Mouse (Mus musculus) lung, adult 2 months (tissue): ENCODE measurements around the gene E330021D16Rik. TPM values are rescaled to one million over a fixed set of nuclear protein-coding genes. Genes with fewer than 3 reads are reported as not detected.

Experiments
- DNase-seq: peaks from one replicate; pipeline ENCODE4 v3.0.0; 2022
- H3K4me1 ChIP-seq: fragments of 200-500 bp; 2 replicates; pipeline ENCODE4 v1.6.1; 2011; ENCODE audit warnings: low read length; ENCODE audit not compliant: control insufficient read depth, insufficient read depth
- H3K4me3 ChIP-seq: fragments of 200-500 bp; replicated peaks from 2 replicates; pipeline ENCODE3; 2011; ENCODE audit warnings: low read depth, mild to moderate bottlenecking, control low read depth, low read length; ENCODE audit errors: extremely low read depth
- CTCF ChIP-seq: fragments of 200-500 bp; IDR thresholded peaks from 2 replicates; pipeline ENCODE4 v1.5.1; 2011; ENCODE audit warnings: mild to moderate bottlenecking, low read length, control low read depth; ENCODE audit not compliant: insufficient read depth
- POLR2A ChIP-seq: fragments of 200-500 bp; IDR thresholded peaks from 2 replicates; pipeline ENCODE4 v1.6.1; 2011; ENCODE audit warnings: low read depth, mild to moderate bottlenecking, control low read depth, low read length, borderline replicate concordance; ENCODE audit errors: extremely low read depth
- WGBS: fragments of 180-500 bp; shearing (Covaris S2); methylation state at CpG from one replicate; pipeline ENCODE4 v1.1.7; 2018; 5-methylcytosine and 5-hydroxymethylcytosine counted together
- polyA plus RNA-seq: library from polyadenylated mRNA; depleted of rRNA; stranded (reverse); fragments of >200 nt; gene quantifications from 2 replicates; pipeline ENCODE4 v1.2.3, GENCODE M21; 2012; rRNA removed

E330021D16Rik gene
- polyA plus RNA-seq = 0.11 TPM in 1 of 2 replicates, not detected in the other

- Histone ChIP-seq H3K4me3 (no peak within 1 kb of the TSS), H3K4me1 (no peaks in the 10 kb centered on the region; the same call in 1 of the 2 replicates)
- TF ChIP-seq POLR2A = no peak
- no peak for TF ChIP-seq CTCF
- 76% methylated on average over 9 of the region's 9 CpGs for WGBS
- DNase-seq = no peak
Observed at GRCm38 (mm10) chr6:136415133-136415775, at the start of gene E330021D16Rik. Gene E330021D16Rik, minus strand, starts transcription at chr6:136415569.

GRCm38 (mm10) chr6:136465021-136465420 is 49.7 kb upstream of the E330021D16Rik start:
- TF ChIP-seq POLR2A = no peak
- no peak for TF ChIP-seq CTCF
- 36% methylated on average over 8 of the region's 8 CpGs for WGBS
- no peak overlapping the region for H3K4me3 ChIP-seq
- peak; percentile 38 for DNase-seq
- peaks cover 32% of the 10 kb centered on the region for H3K4me1 ChIP-seq

GRCm38 (mm10) chr6:136464121-136464621 is 48.8 kb upstream of the E330021D16Rik start:
- peak; percentile 28 for DNase-seq
- 22% methylated on average over 12 of the region's 12 CpGs for WGBS
- TF ChIP-seq CTCF (no peak), POLR2A (0 out of 2 replicates have a peak, but pooled peaks have one; percentile 16)
- H3K4me3 ChIP-seq = no peak overlapping the region
- H3K4me1 ChIP-seq = peaks cover 23% of the 10 kb centered on the region

GRCm38 (mm10) chr6:136463491-136463890 is 48.1 kb upstream of the E330021D16Rik start:
- H3K4me1 ChIP-seq = peaks cover 20% of the 10 kb centered on the region
- WGBS = 47% methylated on average over 9 of the region's 9 CpGs
- no peak overlapping the region for H3K4me3 ChIP-seq
- DNase-seq = no peak
- TF ChIP-seq CTCF (no peak), POLR2A (no peak)

GRCm38 (mm10) chr6:136459156-136459555 is 43.8 kb upstream of the E330021D16Rik start:
- 82% methylated on average over 7 of the region's 7 CpGs for WGBS
- H3K4me1 ChIP-seq = peaks cover 6% of the 10 kb centered on the region; the same call in 1 of the 2 replicates
- H3K4me3 ChIP-seq = no peak overlapping the region
- DNase-seq = no peak
- TF ChIP-seq CTCF (no peak), POLR2A (no peak)

GRCm38 (mm10) chr6:136456302-136456701 is 40.9 kb upstream of the E330021D16Rik start:
- DNase-seq = no peak
- TF ChIP-seq POLR2A (no peak), CTCF (no peak)
- WGBS = 97% methylated on average over 1 of the region's 1 CpGs
- peaks cover 3% of the 10 kb centered on the region; the same call in 1 of the 2 replicates for H3K4me1 ChIP-seq
- no peak overlapping the region for H3K4me3 ChIP-seq

- WGBS = 46% methylated on average over 3 of the region's 3 CpGs
- peak; percentile 41 for DNase-seq
- H3K4me1 ChIP-seq = peaks cover 3% of the 10 kb centered on the region; the same call in 1 of the 2 replicates
- no peak for TF ChIP-seq CTCF
- TF ChIP-seq POLR2A = no peak
- no peak overlapping the region for H3K4me3 ChIP-seq
Observed at GRCm38 (mm10) chr6:136455696-136456095, 40.3 kb upstream of the E330021D16Rik start.

GRCm38 (mm10) chr6:136452623-136453022 is 37.3 kb upstream of the E330021D16Rik start:
- H3K4me1 ChIP-seq = peaks cover 9% of the 10 kb centered on the region
- H3K4me3 ChIP-seq = no peak overlapping the region
- no peak for DNase-seq
- TF ChIP-seq POLR2A = no peak
- no peak for TF ChIP-seq CTCF
- 84% methylated on average over 3 of the region's 3 CpGs for WGBS

GRCm38 (mm10) chr6:136450863-136451262 is 35.5 kb upstream of the E330021D16Rik start:
- DNase-seq = no peak
- Histone ChIP-seq H3K4me1 (peaks cover 9% of the 10 kb centered on the region), H3K4me3 (no peak overlapping the region)
- 86% methylated on average over 6 of the region's 6 CpGs for WGBS
- no peak for TF ChIP-seq CTCF
- no peak for TF ChIP-seq POLR2A

GRCm38 (mm10) chr6:136449930-136450329 is 34.6 kb upstream of the E330021D16Rik start:
- DNase-seq = no peak
- H3K4me3 ChIP-seq = no peak overlapping the region
- WGBS = 62% methylated on average over 1 of the region's 1 CpGs
- peaks cover 6% of the 10 kb centered on the region for H3K4me1 ChIP-seq
- TF ChIP-seq CTCF = no peak
